Mouse (Mus musculus) heart, adult 2 months (tissue): ENCODE results near the gene Harbi1. TPM values are rescaled to one million over a fixed set of nuclear protein-coding genes. Genes with fewer than 3 reads are reported as not detected.

Source experiments
- DNase-seq, 2 experiments: peaks; one replicate each; pipeline ENCODE4 v3.0.0; 2021
- H3K27ac ChIP-seq: fragments of 200-600 bp; 2 replicates; pipeline ENCODE4 v1.8.1; 2022
- H3K27me3 ChIP-seq: fragments of 200-500 bp; 2 replicates; pipeline ENCODE4 v1.6.1; 2012; ENCODE audit warnings: mild to moderate bottlenecking, low read length, inconsistent platforms, mixed read lengths; ENCODE audit not compliant: control insufficient read depth, insufficient read depth
- H3K36me3 ChIP-seq: fragments of 200-500 bp; 2 replicates; pipeline ENCODE4 v1.6.1; 2012; ENCODE audit warnings: low read length, inconsistent platforms; ENCODE audit not compliant: control insufficient read depth, insufficient read depth
- H3K4me1 ChIP-seq: fragments of 200-500 bp; 2 replicates; pipeline ENCODE4 v1.6.1; 2011; ENCODE audit warnings: low read length; ENCODE audit not compliant: control insufficient read depth, insufficient read depth
- H3K4me3 ChIP-seq: fragments of 200-600 bp; 2 replicates; pipeline ENCODE4 v1.8.1; 2022
- H3K79me2 ChIP-seq: fragments of 200-500 bp; replicated peaks from 2 replicates; pipeline ENCODE4 v1.6.1; 2012; ENCODE audit warnings: mild to moderate bottlenecking, inconsistent platforms, low read length, moderate library complexity, mixed read lengths; ENCODE audit not compliant: control insufficient read depth, insufficient read depth
- H3K9ac ChIP-seq: fragments of 200-500 bp; 2 replicates; pipeline ENCODE4 v1.6.1; 2012; ENCODE audit warnings: low read depth, mild to moderate bottlenecking, control low read depth, inconsistent platforms, low read length, mixed read lengths
- CTCF ChIP-seq: fragments of 200-600 bp; IDR thresholded peaks from 2 replicates; pipeline ENCODE4 v1.8.1; 2022; ENCODE audit warnings: antibody characterized with exemption, mild to moderate bottlenecking, moderate library complexity
- EP300 ChIP-seq: fragments of 200-500 bp; IDR thresholded peaks from 2 replicates; pipeline ENCODE4 v1.6.1; 2011; ENCODE audit warnings: low read depth, low read length, control low read depth; ENCODE audit not compliant: insufficient read depth
- POLR2A ChIP-seq: fragments of 200-500 bp; IDR thresholded peaks from 2 replicates; pipeline ENCODE4 v1.6.1; 2011; ENCODE audit warnings: mild to moderate bottlenecking, low read depth, low read length, control low read depth; ENCODE audit not compliant: insufficient read depth
- WGBS: fragments of 180-500 bp; shearing (Covaris S2); methylation state at CpG from one replicate; pipeline ENCODE4 v1.1.7; 2018; 5-methylcytosine and 5-hydroxymethylcytosine counted together
- intact Hi-C: fragments of 180-260 bp; cut with DNase I; formaldehyde crosslinking; loops from one replicate; pipeline ENCODE4 v1.15.1; 2025
- polyA plus RNA-seq: library from polyadenylated mRNA; depleted of rRNA; stranded (reverse); fragments of >200 nt; gene quantifications from 2 replicates; pipeline ENCODE4 v1.2.3, GENCODE M21; 2012
- total RNA-seq, 2 experiments: library from RNA; stranded (reverse); gene quantifications; 2 replicates each; pipeline ENCODE4 v1.2.3; 2021

Gene Harbi1
- total and polyA plus RNA-seq, 3 experiments, result 3.2 to 8.5 (median 7.1) TPM

DNA sequence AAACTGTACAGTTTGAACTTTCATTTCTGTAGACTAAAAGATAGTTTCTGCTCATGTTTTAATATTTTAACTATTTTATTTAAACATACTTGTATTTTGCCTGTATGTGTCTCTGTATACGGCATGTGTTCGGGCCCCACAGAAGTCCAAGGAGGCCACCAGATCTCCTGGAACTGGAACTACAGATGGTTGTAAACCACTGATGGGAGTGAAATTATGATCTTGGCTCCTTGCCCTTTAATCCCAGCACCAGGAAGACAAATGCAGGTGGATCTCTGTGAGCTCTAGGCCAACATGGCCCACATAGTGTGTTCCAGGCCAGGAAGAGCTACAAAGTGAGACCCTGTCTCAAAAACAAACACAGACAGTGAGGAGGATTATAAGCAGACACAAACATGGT, 9.3 kb upstream of the Harbi1 start:
- intact Hi-C loops, result no loop called here
- Histone ChIP-seq H3K4me3 (no peak overlapping the region), H3K9ac (no peak overlapping the region)

DNA sequence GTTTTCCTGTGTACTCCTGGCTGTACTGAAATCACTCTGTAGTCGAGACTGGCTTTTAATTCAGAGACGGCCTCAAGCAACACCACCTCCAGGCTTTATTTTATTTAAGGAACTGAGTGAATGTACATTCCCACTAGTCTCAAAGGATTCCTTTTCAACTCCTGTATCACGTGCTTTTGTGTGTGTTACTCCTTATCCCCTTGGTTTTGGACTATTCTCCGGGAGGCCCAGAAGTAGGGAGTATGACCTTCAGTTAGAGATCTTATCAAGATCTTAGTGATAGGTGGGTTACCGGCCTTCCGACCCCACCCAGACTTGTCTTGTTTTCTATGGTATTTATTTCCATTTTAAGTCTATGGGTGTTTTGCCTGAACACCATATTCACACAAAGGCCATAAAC, 4.9 kb upstream of the Harbi1 start:
- no peak overlapping the region for H3K27ac ChIP-seq
- 75% methylated on average over 6 of the region's 6 CpGs for WGBS
- H3K4me1 ChIP-seq, result peaks cover 4% of the 10 kb centered on the region
- peaks cover 5% of the 10 kb centered on the region for H3K36me3 ChIP-seq
- TF ChIP-seq CTCF (no peak), POLR2A (no peak), EP300 (no peak)
- H3K9ac ChIP-seq, result no peak overlapping the region
- peaks cover 4% of the 10 kb centered on the region for H3K79me2 ChIP-seq
- intact Hi-C loops, result no loop called here
- no peak for DNase-seq
- H3K4me3 ChIP-seq, result no peak overlapping the region
- no peaks in the 10 kb centered on the region for H3K27me3 ChIP-seq

More for the DNA sequence above, 9.3 kb upstream of the Harbi1 start:
- no peak for DNase-seq
- Histone ChIP-seq H3K79me2 (peaks cover 1% of the 10 kb centered on the region; the same call in 1 of the 2 replicates), H3K4me1 (peaks cover 2% of the 10 kb centered on the region; the same call in 1 of the 2 replicates), H3K36me3 (peaks cover 9% of the 10 kb centered on the region), H3K27ac (no peak overlapping the region), H3K27me3 (no peaks in the 10 kb centered on the region)
- TF ChIP-seq EP300, result no peak
- WGBS, result 97% methylated on average over 2 of the region's 2 CpGs

DNA sequence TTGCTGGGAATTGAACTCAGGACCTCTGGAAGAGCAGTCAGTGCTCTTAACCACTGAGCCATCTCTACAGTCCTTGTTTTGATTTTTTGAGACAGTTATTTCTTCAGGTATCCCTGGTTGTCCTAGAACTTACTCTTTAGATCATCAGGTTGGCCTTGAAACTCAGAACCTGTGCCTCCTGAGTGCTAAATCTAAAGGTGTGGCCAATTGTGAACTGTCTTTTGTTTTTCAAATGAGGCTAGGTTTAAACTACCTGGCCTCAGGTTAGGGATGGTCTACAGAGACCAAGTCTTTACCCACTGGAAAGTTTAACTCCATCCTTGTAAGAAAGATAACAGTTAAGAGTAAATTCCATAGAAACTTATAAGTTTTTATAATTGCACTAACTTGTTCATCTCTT, 4.2 kb upstream of the Harbi1 start:
- intact Hi-C loops, result no loop called here
- H3K4me3 ChIP-seq, result no peak overlapping the region
- DNase-seq, result no peak

DNA sequence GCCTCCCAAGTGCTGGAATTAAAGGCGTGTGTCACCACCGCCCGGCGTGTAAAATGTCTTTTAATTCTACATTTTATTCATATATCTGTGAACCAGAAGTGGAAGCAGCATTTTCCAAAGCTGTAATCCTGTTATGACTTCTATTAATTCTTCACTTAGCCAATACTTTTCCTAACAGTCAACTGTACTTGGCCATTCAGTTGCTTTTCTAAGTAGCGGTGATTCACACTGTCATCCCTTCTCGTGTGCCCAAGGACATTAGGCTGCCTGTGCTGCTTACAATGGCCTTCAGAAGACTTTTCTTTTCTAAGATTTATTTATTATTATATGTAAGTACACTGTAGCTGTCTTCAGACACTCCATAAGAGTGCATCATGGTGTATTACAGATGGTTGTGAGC, 2.3 kb upstream of the Harbi1 start:
- intact Hi-C loops, result no loop called here

More for the DNA sequence above, 4.2 kb upstream of the Harbi1 start:
- Histone ChIP-seq H3K9ac (no peak overlapping the region), H3K4me1 (peaks cover 4% of the 10 kb centered on the region), H3K27ac (no peak overlapping the region), H3K36me3 (peaks cover 5% of the 10 kb centered on the region), H3K79me2 (peaks cover 4% of the 10 kb centered on the region), H3K27me3 (no peaks in the 10 kb centered on the region)
- TF ChIP-seq EP300 (no peak), POLR2A (no peak), CTCF (no peak)

DNA sequence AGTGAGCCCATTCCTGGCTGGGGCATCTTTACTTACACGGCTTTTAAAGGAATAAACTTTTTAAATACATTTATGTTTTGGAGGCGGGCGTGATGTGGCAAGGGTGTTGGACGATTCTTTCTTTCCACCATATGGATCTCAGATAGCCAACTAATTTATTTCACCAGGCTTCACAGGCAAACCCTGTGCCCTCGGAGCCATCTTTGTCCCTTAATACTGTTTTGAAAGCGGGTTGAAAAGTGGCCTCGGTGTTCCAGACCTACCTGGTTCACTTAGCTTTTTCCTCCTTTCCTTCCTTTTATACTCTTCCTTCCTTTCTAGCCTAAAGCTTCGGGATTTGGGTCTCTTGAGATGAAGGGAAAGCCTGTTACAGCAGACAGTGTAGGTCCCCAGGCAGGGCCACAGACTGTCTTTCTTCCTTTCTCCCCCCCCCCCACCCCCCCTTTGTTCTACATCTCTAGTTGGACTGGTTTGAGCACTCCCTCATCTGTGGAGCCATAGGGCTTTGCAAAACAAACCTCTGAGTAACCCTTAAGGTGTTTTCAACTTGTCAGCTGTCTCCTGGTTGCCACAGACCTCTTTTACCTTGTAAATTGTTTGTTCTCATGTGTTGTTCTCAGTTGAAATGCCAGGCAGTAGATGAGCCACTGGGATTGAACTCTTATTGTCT, 739 bp downstream of the Harbi1 start:
- intact Hi-C loops, result no loop called here

More for the DNA sequence above, 2.3 kb upstream of the Harbi1 start:
- peaks cover 5% of the 10 kb centered on the region for H3K36me3 ChIP-seq
- no peak overlapping the region for H3K27ac ChIP-seq
- WGBS, result 92% methylated on average over 6 of the region's 6 CpGs
- H3K4me3 ChIP-seq, result no peak overlapping the region
- H3K4me1 ChIP-seq, result peaks cover 4% of the 10 kb centered on the region
- DNase-seq, result no peak
- H3K9ac ChIP-seq, result no peak overlapping the region
- TF ChIP-seq CTCF (no peak), POLR2A (no peak), EP300 (no peak)
- H3K27me3 ChIP-seq, result no peaks in the 10 kb centered on the region
- H3K79me2 ChIP-seq, result peaks cover 4% of the 10 kb centered on the region

DNA sequence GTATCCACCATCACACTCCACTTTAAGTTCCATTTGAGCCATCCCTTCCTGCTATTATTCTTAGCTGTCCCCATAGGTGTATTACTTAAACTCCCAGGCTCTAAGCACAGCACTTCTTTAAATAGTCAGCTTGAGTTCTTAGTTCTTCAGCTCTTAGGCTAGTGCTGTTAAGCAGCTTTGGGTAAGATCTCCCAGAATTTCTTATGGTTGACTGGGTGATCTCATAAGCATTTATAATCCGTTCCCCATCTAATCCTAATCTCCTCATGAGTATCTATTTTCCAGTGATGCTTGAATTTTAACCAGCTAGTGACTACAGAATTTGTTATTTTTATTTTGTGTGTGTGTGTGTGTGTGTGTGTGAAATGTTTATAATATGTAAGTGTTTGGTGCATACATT, 4.3 kb downstream of the Harbi1 start:
- Histone ChIP-seq H3K36me3 (no peaks in the 10 kb centered on the region), H3K9ac (no peak overlapping the region), H3K79me2 (peaks cover 2% of the 10 kb centered on the region), H3K27me3 (no peaks in the 10 kb centered on the region), H3K27ac (no peak overlapping the region), H3K4me3 (no peak overlapping the region), H3K4me1 (no peaks in the 10 kb centered on the region)
- DNase-seq, result no peak
- no peak for TF ChIP-seq POLR2A
- intact Hi-C loops, result no loop called here
- 97% methylated on average over 1 of the region's 1 CpGs for WGBS

More for the DNA sequence above, 739 bp downstream of the Harbi1 start:
- no peak for DNase-seq
- TF ChIP-seq CTCF (no peak), EP300 (no peak), POLR2A (no peak)
- Histone ChIP-seq H3K79me2 (peaks cover 4% of the 10 kb centered on the region), H3K4me3 (peak overlapping the region; percentile 91), H3K4me1 (peaks cover 4% of the 10 kb centered on the region), H3K27ac (peak overlapping the region; percentile 98), H3K36me3 (peaks cover 5% of the 10 kb centered on the region), H3K27me3 (no peaks in the 10 kb centered on the region), H3K9ac (peak overlapping the region; percentile 76)
- 3% methylated on average over 8 of the region's 8 CpGs for WGBS
